Mouse (Mus musculus) spleen, adult 2 months (tissue): ENCODE data around the gene Lin28a. TPM values are rescaled to one million over a fixed set of nuclear protein-coding genes. Genes with fewer than 3 reads are reported as not detected.

ENCODE experiments used
- DNase-seq, 2 experiments: peaks; one replicate each; pipeline versions ENCODE4 v3.0.0 to v3.0.0-alpha.2; 2012 to 2021; ENCODE audit warnings: low spot score in 2 of 2, low read depth in 1 of 2
- H3K27ac ChIP-seq: fragments of 200-500 bp; 2 replicates; pipeline ENCODE4 v1.5.1; 2012; ENCODE audit warnings: low read length, inconsistent platforms; ENCODE audit not compliant: insufficient read depth
- H3K27me3 ChIP-seq: fragments of 200-500 bp; 2 replicates; pipeline ENCODE4 v1.6.1; 2012; ENCODE audit warnings: mild to moderate bottlenecking, moderate library complexity, low read length, inconsistent platforms; ENCODE audit not compliant: control insufficient read depth, insufficient read depth
- H3K36me3 ChIP-seq: fragments of 200-500 bp; 2 replicates; pipeline ENCODE4 v1.6.1; 2012; ENCODE audit warnings: mild to moderate bottlenecking, low read length, inconsistent platforms; ENCODE audit not compliant: control insufficient read depth, insufficient read depth
- H3K4me1 ChIP-seq: fragments of 200-500 bp; 2 replicates; pipeline ENCODE4 v1.6.1; 2011; ENCODE audit warnings: inconsistent platforms; ENCODE audit not compliant: control insufficient read depth, insufficient read depth, insufficient read length
- H3K4me3 ChIP-seq: fragments of 200-500 bp; 2 replicates; pipeline ENCODE4 v1.5.1; 2011; ENCODE audit warnings: mild to moderate bottlenecking, inconsistent platforms; ENCODE audit not compliant: insufficient read depth, insufficient read length; ENCODE audit errors: extremely low read depth
- CTCF ChIP-seq: fragments of 200-500 bp; IDR thresholded peaks from 2 replicates; pipeline ENCODE4 v1.5.1; 2011; ENCODE audit warnings: mild to moderate bottlenecking, inconsistent platforms; ENCODE audit not compliant: insufficient read depth, insufficient read length, insufficient replicate concordance; ENCODE audit errors: extremely low read depth
- POLR2A ChIP-seq: fragments of 200-500 bp; IDR thresholded peaks from 2 replicates; pipeline ENCODE4 v1.6.1; 2011; ENCODE audit warnings: low read depth, low read length, inconsistent platforms
- WGBS: fragments of 180-500 bp; shearing (Covaris S2); methylation state at CpG from one replicate; pipeline ENCODE4 v1.1.7; 2018; 5-methylcytosine and 5-hydroxymethylcytosine counted together
- polyA plus RNA-seq: library from polyadenylated mRNA; depleted of rRNA; stranded (reverse); fragments of >200 nt; gene quantifications from 2 replicates; pipeline ENCODE4 v1.2.3, GENCODE M21; 2012

The Lin28a gene
- polyA plus RNA-seq, 1 experiment, result 0.11 TPM

DNA sequence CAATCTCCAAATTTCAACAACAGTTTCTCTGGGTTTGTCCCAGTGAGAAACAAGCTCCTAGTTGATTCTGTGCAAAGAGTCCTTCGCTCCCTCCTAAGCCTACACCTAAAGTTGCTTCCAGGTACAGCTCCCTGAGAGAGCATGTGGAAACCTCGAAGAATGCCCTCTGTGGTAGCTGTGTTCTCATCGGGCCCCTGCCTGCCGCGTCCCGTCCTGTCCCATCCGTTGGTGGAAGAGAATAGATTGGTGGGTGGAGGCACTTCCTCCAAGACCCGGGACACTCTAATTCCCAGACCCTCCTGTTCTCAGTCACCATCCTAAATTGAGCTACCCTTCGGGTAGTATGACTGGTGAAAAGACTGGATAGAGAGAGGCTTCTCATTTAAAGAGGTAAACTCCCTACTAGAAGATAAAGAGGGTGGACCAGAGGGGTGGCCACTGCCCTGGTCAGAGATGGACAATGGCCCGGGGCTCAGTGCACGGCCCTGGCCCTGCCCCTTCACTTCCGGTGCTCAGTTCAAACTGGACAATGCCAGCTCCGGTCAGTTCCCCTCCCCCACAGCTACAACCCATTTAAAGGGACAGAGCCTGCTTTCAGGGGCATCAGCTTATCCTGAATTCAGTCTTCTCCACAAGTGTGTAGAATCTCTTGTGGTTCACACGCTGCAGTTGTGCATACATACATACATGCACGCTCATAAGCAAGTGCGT is 1.2 kb upstream of the Lin28a start:
- Histone ChIP-seq H3K27ac (no peak overlapping the region), H3K4me3 (no peak overlapping the region), H3K27me3 (peaks cover 19% of the 10 kb centered on the region), H3K4me1 (no peaks in the 10 kb centered on the region; the same call in none of the 2 replicates), H3K36me3 (no peaks in the 10 kb centered on the region)
- no peak for DNase-seq
- TF ChIP-seq CTCF (no peak), POLR2A (no peak)
- 7% methylated on average over 16 of the region's 16 CpGs for WGBS

- Histone ChIP-seq H3K36me3 (no peaks in the 10 kb centered on the region), H3K4me1 (no peaks in the 10 kb centered on the region; the same call in none of the 2 replicates), H3K27ac (no peak overlapping the region), H3K27me3 (peaks cover 19% of the 10 kb centered on the region), H3K4me3 (no peak overlapping the region)
- WGBS, result 4% methylated on average over 10 of the region's 10 CpGs
- TF ChIP-seq CTCF, result no peak
- TF ChIP-seq POLR2A, result no peak
- DNase-seq, result no peak
Measured at GRCm38 (mm10) chr4:134019210-134019609, 569 bp upstream of the Lin28a start.

- TF ChIP-seq CTCF (no peak), POLR2A (no peak)
- H3K36me3 ChIP-seq, result no peaks in the 10 kb centered on the region
- no peak for DNase-seq
- H3K4me1 ChIP-seq, result no peaks in the 10 kb centered on the region; the same call in none of the 2 replicates
- no peak overlapping the region for H3K27ac ChIP-seq
- WGBS, result 3% methylated on average over 46 of the region's 46 CpGs
- H3K27me3 ChIP-seq, result peaks cover 19% of the 10 kb centered on the region
- no peak overlapping the region for H3K4me3 ChIP-seq
Measured at GRCm38 (mm10) chr4:134018038-134018778, 433 bp downstream of the Lin28a start.

DNA sequence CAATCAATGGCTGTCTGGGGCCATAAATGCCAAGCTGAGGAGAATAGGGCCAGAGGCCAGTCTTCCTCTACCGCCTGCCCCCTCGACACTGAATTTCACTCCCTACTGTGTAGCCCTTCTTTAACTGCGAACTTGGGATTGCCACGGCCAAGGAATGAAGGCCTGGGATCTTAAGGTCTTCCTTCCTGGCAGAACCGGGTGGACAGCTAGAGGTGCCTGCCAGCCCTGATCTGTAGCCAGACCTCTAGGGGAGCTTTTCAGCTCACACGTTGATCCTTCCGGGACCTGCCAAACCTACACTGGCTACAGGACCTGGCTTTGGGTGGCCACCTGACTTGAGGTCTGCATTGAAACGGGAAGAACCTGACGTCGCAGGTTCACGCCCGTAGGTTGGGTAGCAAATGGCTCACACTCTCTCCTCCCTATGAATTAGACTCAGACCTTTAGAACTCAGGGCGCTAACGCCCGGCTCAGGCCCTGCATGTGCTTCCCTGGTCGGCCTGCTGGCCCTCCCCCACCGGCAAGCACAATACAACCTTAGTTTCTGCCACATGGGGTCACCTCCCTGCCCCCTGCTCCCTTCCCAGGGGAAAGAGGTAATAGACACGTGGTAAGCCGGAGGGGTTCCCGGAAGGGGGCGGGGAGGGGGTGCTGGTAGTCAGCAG is 1.3 kb downstream of the Lin28a start:
- TF ChIP-seq POLR2A (no peak), CTCF (no peak)
- no peak for DNase-seq
- Histone ChIP-seq H3K27ac (no peak overlapping the region), H3K36me3 (no peaks in the 10 kb centered on the region), H3K27me3 (peaks cover 19% of the 10 kb centered on the region), H3K4me3 (no peak overlapping the region), H3K4me1 (no peaks in the 10 kb centered on the region; the same call in none of the 2 replicates)
- WGBS, result 8% methylated on average over 21 of the region's 21 CpGs

DNA sequence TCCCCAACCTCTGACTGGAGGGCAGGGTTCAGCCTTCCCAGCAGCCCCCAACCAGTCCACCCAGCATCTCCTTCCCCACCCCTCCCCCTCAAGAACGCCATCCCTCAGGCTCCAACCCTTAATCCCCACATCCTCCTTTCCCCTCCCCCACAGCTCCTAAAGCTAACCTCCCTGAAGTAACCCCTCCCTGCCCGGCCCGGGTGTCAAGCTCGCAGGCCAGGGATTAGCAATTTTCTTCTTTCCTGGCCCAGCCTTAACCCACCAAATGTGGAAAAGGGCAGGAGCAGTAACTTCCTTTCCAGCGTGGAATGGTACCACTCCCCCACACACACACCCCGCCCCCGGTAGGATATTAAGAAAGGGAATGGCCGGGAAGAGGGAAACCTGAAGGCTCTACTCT is 1.9 kb downstream of the Lin28a start:
- H3K27me3 ChIP-seq, result peaks cover 19% of the 10 kb centered on the region
- WGBS, result 9% methylated on average over 8 of the region's 8 CpGs

GRCm38 (mm10) chr4:134016208-134016607 is 2.4 kb downstream of the Lin28a start:
- no peak for TF ChIP-seq POLR2A
- TF ChIP-seq CTCF, result no peak
- Histone ChIP-seq H3K4me1 (no peaks in the 10 kb centered on the region; the same call in none of the 2 replicates), H3K27me3 (peaks cover 19% of the 10 kb centered on the region), H3K4me3 (no peak overlapping the region), H3K36me3 (no peaks in the 10 kb centered on the region), H3K27ac (no peak overlapping the region)
- WGBS, result 26% methylated on average over 7 of the region's 7 CpGs
- no peak for DNase-seq

More for the DNA sequence above, 1.9 kb downstream of the Lin28a start:
- Histone ChIP-seq H3K27ac (no peak overlapping the region), H3K4me3 (no peak overlapping the region), H3K4me1 (no peaks in the 10 kb centered on the region; the same call in none of the 2 replicates), H3K36me3 (no peaks in the 10 kb centered on the region)
- TF ChIP-seq POLR2A, result no peak
- DNase-seq, result no peak
